Mouse (Mus musculus) left cerebral cortex, postnatal 25 days (tissue): ENCODE measurements at regions not wholly inside any gene's neighbourhood (a gene's known extent, or its start where the extent isn't known, plus 50 kb on each side); places are given as distances from the start of the nearest gene placed in this dataset.
A peak's percentile ranks its signal among the peaks of the same experiment; 100 is the strongest.

ENCODE experiments used
- DNase-seq, 2 experiments: peaks; one replicate each; pipeline ENCODE4 v3.0.0; 2022; ENCODE audit warnings: low spot score in 2 of 2, mixed read lengths in 1 of 2
- intact Hi-C: fragments of 180-260 bp; cut with DNase I; formaldehyde crosslinking; loops from one replicate; pipeline ENCODE4 v1.15.1; 2025

DNA sequence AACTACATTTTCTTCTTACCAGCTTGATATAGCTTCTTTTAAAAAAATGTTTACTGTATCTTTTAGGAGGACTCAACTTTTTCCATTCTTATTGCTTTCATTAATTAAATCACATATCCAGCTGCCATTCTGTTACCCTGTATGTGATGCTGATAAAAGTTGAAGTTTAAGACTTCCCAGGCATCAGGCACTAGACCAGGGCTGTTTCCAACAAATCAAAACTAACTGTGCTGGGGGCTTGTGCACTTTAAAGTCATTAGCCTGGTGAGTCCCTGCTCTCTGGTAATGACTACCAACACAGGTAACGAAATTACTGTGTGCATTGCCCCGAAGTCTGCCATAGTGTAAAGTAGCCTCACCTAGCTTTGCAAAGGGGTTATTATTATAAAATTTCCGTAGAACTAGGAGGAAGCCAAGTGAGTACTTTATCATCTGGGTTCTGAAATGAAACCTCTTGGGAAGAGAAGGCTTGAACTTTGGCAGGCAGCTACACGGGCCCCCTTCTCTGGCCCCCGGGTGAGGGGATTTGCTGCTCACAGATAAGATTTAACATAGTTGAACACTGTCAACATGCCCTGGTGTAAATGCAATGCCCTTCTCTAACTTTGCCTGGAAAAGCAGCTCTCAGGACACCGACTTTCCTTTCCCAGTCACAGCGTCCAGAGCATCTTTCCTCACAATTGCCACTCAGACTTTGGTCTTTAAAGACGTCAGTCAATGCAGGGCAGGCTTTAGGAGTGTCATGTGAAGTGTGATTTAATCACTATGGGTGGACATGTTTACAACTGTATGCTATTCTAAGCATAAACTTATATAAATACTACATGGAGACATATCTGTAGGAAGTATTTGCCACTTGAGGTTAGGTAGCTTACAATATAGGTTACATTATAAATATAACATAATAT, 122.1 kb upstream of the Tab2 start:
- intact Hi-C loops: no loop called here
- no peak for DNase-seq

DNA sequence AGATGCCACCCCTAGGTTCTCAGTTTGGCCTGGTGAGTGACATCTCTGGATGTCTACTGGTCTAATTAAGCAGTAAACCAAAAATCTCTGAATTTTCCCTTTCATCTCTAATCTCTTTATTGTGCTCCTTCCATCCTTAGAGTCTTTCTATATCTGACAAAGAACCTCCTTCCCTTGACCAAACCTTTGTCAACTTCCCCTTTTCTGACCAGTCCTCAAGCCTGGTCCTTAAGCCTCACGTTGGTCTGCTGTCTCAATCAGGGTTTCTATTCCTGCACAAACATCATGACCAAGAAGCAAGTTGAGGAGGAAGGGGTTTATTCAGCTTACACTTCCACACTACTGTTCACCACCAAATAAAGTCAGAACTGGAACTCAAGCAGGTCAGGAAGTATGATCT, 116.4 kb upstream of the Tab2 start:
- no peak for DNase-seq
- intact Hi-C loops: no loop called here

DNA sequence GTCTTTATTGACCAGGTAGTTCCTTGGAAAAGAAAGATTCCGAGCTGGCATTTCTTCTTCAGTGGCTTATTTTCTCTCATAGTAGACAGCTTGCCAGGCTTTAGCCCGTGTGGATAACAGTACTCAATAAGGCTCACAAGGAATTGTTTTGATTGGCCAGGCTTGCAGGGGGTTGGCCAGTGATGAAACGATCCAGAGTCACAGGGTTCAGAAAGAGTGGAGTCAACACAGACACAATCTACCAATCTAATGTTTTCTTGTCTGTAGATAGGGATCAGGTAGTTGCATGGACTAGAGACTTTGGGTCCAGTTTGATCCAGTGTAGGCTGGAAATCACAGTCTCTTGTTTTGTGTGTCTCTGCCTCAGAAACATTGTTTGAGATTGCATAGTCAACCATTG, 115.8 kb upstream of the Tab2 start:
- intact Hi-C loops: no loop called here
- no peak for DNase-seq

DNA sequence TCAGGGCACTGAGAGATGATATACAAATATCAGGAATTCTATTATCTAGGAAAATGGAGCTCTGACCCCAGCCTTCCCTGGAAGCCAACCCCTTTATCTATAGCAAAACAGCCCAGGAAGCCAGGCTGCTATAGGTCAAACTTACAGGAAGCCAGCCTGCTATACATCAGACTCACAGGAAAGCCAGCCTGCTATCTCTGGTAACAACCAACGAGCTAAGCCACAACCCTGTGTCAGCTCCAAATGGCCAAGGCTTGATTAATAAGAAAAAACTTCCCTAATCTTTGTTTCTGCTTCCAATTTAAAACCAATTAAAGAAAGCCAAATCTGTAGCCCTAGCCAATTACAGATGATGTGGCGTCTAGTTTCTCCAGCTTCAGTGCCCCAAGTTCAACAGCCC, 114.4 kb upstream of the Tab2 start:
- no peak for DNase-seq
- intact Hi-C loops: no loop called here

DNA sequence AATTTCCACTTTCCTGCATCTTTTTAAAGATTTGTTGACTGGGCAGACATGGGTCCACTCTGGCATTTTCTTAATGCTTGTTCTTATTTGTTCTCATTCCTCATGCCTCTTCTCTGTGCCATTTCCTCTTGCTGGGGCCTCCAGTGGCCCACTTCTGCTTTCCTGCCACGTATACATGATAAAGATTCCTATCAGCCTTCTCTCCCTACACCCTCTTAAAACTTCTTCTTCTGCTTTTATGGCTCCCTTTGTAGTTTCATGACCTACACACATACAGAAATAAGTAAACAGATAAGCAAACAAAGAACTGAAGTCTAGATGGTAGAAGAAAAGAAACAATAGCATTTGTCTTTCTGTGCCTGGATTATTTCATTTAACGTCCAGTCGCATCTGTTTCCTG, 110.9 kb upstream of the Tab2 start:
- intact Hi-C loops: no loop called here
- DNase-seq: no peak

DNA sequence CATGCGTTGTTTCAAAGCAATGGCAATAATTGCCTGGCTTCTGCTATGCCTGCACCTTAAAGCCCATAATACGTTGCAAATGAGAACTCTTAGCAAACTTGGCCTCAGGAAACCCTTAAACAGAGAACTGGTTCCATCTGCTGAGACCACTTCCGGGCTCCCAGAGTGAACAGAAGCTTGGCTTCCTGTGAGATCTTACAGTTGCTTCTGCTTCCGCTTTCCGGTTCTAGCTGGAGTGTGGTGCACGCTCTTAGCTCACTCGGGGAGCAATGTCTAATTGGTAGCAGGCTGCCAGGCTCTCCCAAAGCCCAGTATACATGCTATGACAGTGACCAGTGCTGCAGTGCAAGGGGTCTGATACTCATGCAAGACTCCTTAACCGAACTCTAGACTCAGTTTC, 109.7 kb upstream of the Tab2 start:
- no peak for DNase-seq
- intact Hi-C loops: no loop called here

DNA sequence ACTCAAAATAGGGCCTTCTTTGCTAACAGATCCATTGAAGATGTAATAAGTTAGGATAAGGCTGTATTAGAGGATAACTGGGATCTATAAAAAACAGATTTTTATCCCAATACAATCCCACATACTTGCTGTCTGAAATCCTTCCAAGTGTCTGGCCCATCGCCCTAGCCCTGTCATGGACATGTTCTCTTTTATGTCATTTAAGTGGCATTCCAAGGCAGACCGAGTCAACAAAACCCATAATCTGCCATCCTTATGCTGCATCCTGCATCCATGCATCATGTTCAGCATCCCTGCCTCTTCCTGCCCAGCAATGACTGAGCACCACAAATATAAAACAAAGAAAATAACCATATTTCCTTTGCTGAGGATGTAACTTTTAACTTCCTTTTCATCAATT, 108.3 kb upstream of the Tab2 start:
- DNase-seq: no peak
- intact Hi-C loops: no loop called here

DNA sequence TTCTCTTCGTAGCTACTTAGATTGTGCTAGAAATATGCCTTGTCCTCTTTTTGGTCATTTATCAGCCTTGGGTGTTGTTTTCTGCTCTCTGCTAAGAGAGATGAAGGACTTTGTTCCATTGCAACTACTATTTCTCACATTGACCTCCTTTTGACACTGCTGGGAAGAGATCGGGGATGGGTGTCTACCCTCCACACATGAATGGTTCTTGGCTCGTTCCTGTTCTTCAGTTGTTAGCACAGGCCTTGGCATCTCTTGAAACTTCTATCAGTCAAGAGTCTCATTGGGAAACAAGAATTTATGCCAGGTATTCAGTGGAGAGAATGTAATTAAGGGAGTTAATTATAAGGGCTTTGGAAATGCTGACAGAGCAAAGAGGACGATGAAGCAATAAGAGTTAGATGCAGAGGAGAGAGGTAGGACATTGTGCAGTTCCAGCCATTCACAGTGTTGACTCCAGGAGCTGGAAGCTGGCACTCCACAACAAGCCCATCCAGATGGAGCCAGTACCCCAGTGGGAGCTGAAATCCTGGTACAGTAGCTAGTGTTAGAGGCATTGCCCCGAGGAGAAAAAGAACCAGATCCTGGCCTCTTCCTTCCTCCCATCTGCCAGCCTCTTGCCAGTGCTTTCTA, 107.5 kb upstream of the Tab2 start:
- DNase-seq: no peak
- intact Hi-C loops: no loop called here

DNA sequence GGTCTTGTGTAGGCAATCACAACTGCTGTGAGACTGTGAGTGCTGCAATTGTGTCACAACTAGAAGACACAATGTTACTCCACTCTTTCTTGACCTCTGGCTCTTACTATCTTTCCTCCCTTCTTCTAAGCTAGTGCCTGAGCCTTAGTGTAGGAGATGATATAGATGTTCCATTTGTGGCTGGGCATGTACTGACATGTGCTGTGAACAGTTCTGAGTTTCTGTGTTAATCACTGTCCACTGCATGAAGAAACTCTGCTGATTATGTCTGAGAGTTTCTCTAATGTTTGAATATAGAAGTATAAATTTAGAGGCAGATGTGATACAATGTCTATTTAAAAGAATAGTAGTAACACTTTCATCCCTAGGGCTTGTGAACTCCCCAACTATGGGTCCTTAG, 105.0 kb upstream of the Tab2 start:
- intact Hi-C loops: loop anchor here (1.0 kb wide), 1 partner anchor 20 kb away; no protein-coding TSS in a partner anchor
- no peak for DNase-seq

DNA sequence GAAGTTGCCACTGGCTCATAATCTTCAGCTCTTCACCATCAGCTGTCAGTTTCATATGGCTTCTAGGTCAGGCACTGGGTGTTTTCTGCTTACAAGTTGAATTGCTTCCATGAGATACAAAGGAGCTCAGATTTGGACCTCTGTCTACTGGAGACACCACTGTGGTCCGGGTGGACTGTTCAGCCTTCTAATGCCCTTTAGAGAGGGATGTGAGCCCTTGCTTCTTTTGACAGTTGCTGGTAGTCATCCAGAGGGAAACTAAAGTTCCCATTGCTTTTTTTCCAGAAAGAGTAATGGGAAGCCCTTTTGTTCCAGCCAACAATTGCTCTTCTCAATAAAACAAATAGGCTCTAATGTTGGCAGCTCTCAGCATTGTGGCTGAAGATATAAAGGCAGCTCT, 103.7 kb upstream of the Tab2 start:
- intact Hi-C loops: no loop called here
- peak in 1 of 2 experiments; percentile 15 for DNase-seq

DNA sequence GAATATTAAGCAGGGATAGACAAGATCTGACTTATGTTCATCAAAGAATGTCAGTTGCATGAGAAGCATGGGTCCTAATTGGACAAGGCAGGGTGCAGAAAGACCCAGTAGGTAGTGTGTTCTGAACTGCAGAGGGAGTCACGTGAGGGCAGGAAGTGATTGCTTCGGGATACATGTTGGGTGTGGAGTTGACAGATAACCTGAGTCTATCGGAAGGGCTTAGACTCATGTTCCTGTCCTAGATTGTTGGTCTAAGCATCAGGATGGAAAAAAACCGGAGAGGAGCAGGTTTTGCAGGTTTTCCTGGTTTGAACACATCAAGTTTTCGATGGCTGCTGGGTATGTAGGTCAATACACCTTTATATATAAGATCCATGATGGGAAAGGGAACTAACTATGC, 101.8 kb upstream of the Tab2 start:
- intact Hi-C loops: no loop called here
- DNase-seq: no peak

DNA sequence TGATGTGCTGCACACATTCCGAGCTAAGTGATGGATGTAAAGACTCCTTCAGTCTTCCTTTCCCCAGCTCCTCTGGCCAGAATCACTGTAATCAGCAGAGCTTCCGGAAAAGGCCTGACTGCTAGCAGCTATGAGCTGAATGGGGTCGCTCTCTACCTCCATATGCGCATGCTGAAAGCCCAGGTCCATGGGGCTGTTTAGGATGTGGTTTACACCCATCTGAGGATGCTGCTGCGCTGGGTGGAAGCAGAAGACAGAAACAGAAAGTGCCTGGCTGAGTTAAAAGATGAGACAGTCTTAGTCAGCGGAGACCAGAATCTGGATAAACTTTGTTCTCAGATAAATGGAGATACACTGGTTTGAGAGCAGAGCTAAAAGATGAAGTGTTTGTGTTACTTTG, 99.3 kb upstream of the Tab2 start:
- intact Hi-C loops: no loop called here
- no peak for DNase-seq

DNA sequence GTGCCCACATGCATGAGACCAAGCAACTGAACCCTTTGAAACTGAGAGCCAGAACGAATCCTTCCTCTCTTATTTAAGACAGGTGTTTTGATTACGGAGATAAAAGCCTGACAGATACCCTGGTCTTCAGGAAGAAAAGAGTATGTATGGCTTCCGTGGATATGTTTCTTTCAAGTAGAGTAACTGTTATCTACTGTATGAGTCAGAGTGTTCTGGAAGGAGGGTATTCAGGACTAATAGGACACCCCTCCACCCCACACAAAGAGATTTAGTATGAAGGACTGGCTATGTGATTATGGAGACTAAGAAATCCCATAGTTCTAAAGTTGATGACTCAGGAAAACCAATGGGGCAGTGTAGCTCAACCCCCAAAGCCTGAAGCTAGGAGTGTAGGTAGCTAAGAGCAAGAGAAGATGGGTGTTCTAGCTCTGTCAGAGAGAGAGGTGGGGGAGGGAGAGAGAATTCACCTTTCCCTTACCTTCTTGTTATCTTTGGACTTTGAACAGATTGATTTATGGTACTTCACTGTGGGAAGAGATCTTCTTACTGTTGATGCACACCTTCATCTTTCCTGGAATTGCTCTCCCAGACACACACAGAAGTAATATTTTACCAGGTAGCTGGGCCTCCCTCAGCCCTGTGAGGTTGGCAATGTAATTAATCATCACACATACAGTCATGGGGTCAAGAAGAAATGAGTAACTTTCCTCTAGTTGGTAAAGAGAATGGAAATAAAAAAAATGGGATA, 87.6 kb upstream of the Tab2 start:
- intact Hi-C loops: no loop called here
- no peak for DNase-seq

DNA sequence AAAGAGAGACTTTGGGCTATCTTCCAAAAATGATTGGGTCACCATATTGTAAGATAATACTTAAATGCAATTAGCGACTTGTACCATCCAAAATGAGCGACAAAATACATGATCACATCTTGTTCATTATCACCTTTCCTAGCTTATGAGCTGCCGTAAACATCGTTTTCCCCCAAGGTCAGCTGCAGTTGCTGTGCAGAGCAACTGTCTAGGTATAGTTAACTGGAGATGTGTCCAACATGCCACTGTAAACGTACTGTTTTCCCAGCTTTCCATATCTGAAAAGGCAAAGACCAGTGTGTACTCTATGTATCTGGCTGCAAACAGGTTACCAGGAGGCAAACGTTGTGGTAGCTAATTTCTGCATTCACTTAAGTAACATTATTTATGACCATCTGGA, 86.3 kb upstream of the Tab2 start:
- intact Hi-C loops: no loop called here
- DNase-seq: no peak

DNA sequence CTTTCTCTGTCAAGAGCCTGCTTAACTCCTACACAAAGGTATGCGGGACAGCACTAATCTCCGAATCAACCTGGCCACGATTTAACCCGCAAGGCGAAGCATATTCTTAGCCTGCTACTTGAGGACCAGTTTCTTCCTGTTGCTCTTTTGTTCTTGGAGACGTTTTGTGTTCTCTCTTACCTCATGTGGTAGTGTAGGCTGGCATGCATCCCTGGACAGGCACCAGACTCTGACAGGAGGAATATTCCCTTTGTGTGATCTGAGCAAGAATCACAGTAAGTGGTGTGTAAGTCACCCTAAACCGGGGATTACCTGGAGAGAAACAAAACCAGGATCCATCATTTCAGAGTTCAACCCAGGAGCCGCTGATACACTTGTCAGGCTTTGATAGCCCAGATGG, 85.8 kb upstream of the Tab2 start:
- no peak for DNase-seq
- intact Hi-C loops: no loop called here

DNA sequence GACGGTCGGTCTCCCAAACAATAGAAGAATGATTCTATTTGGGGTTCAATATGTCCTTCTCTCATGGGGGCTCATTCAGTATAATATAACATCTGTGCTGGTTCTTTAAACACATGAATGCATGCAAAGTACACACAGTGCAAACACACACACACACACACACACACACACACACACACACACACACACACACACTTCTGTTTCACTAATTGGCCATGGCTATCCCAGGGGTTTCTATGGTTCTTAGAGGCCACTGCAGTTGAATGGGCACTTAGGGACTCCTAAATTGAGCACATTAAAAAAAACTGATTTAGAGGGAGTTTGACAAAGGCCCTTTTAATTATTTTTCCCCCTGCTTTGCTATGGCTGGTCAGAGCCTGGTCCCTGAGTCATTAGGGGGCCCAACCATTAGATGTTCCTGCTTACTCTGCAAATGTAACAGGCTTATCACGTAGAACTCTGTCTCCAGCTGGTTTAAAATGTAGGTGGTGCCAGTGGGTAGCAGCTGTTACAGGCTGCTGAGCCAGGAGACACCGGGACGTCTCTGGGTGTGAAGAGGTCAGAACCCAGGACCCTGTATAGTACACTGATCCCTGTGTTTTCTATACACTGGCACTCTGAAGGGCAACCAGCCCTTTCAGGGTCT, 82.1 kb upstream of the Tab2 start:
- DNase-seq: no peak
- intact Hi-C loops: no loop called here

DNA sequence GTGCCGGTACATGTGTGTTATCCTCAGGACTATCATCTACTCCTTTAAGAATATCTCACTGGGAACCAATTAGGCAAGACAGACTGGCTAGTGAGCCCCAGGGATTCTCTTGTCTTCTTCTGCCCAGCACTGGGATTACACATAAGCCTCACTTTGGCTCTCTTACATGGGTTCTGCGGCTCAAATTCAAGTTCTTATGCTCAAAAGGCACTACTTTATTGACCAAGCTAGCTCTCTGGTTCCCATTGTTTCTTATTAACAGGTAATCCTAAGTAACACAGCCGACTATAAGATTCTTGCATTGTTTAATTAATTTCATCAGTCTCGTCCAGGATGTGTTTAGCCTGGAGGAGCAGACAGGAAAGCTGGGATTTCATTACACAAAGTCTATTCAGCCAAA, 80.3 kb upstream of the Tab2 start:
- no peak for DNase-seq
- intact Hi-C loops: no loop called here

DNA sequence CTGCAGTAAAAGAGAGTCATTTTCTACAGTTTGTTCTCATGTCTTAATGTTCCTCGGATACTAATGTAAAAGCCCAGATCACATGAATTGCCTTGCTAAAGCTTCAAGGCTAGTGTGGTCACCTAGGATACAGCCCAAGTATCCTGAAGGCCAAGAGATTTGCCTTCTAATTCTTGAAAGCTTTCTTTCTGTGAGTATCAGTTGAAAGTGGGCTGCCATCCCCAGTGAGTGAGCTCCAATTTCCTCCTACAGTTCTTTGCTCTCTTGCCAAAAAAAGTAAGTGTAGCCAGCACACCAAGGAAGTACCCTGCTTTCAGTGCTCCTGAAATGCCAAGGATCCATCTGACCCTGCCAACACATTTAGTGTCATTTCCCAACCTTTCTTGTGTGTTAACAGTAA, 79.3 kb upstream of the Tab2 start:
- peak in 1 of 2 experiments; percentile 34 for DNase-seq
- intact Hi-C loops: no loop called here

DNA sequence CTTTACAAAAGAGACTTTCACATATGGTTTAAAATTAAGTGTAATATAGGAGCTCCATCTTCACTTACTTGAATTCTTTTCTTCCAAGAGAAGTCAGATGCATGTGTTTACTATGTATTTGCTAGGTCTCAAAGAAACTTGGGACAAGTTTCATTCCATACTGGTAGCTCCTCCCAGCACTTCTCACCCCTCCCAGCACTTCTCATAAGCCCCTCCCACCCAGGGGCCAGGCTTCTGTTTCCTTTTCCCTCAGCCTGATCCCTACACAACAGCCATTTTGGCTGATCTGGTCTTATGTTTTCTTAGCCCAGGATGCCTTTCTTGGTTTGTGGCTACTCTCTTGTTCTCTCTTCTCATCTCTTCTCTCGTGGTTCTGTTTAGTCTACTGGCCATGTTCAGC, 76.2 kb upstream of the Tab2 start:
- DNase-seq: no peak
- intact Hi-C loops: no loop called here

DNA sequence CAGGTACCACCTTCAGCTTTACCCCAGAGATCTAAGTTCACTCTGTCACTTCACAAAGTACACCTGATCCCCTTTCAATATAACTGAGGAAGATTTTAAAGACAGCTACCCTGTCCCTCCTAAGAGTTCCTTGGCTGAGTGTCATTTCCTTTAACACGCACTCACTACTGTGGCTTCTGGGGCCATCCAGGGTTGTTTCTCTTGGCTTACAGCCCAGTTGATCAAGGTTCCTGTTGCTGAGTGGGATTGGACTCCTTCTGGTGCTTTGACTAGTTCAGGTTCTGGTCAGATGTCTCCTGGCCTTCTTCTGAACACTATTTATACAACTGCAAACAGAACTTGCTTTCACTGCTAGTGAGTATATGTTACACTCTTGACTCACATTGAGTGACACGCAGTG, 72.8 kb upstream of the Tab2 start:
- intact Hi-C loops: no loop called here
- DNase-seq: no peak
